Mouse (Mus musculus) urinary bladder, postnatal 4 days (tissue): ENCODE data around the gene Camta1.
A peak's percentile ranks its signal among the peaks of the same experiment; 100 is the strongest.

Source experiments
- DNase-seq, 2 experiments: peaks; one replicate each; pipeline ENCODE4 v3.0.0; 2021 to 2022; ENCODE audit warnings: low spot score in 2 of 2

Camta1 gene

GRCm38 (mm10) chr4:151114574-151114973 is 747.1 kb downstream of the Camta1 start:
- DNase-seq: no peak

DNA sequence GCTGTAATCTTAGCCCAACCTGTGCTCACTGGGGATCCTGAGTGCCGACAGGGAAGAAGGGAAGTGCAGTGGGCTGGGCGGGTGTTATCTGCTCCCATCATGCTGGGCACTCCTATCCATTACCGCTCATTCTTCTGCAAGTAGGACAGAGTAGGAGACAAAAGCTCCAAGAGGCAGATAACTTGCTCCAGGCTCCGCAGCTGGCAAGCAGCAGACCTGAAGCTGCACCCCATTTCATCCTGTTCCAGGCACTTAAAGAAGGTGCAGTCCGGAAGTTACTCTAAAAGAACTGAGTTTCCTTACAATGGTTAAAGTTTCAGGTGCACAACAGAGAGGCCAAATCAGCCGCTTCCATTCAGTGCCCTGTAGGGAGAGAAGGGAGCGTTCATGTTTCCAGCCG is 750.5 kb downstream of the Camta1 start:
- no peak for DNase-seq

- DNase-seq: no peak
These were observed 752.8 kb downstream of the Camta1 start for GRCm38 (mm10) chr4:151108834-151109241.

DNA sequence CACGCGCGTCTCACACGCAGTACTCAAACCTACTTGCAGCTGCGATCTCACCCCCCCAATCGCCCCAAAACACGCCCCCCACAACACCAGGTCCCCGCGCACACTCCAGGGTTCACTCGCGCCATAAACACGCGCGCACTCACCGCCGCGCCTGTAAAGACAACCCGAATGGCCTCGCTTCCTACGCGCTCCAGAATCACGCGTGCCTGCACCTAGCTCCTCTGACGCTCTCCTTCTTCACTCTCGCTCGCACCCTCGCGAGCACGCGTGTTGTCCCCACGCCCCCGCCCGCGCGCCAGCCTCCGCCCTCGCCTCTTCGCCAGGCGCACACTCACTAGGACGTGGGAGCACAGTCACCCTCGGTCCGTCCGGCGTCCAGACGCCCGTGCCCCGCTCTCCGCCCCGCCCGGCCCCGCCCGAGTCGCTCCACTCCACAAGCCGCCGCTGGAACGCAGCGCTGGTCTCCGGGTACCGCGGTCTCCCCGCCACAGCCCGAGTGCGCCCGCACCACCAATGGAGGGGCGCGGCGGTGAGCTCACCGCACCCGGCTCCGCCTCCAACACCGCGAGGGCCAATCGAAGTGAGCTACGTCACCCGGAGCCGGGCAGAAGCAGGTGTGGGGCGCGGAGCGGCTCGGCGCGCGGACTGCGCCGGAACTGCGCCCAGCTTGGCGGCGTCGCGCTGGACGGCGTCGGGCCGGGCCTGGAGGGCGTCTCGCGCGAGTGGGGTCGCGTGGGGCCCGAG is 753.5 kb downstream of the Camta1 start:
- peak; percentile 81 to 86 for DNase-seq

DNA sequence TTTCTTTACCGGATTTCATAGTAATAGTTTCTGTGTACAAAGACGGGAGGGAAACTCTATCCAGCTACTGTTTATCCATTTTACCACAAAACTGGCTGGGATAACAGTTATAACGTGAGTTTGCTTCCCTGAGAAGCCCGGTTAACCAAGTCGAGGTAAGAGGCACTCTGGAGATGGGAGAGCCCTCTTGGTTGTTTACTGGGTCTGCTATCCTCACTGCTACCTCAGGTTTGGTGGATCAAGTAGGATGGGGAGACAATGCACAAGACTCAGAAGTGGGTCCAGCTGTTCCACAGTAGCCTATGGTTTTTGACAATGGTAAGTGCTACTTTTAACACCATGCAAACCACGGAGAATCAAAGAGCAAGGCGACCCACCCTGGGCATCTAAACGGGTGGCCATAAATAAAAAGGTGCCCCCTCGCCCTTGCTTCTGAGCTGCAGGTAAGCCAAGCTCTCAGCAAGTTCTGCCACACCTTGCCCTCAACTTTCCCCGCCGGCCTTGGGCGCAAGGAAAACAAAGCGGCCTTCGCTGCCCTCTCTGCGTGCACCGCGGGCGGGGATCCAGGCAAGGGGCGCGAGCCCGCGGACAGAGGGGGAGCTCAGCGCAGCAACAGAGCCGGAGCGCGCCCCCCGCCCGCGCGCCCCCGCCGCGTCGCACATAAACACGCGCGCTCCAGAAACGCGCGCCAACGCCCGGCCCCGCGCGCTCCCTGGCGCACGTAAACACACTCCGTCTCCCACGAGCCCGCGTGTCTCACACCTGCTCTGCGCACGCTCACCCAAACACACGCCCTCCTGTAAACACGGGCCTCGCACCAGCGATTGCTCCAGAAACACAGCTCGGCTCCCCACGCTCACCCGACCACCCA is 754.3 kb downstream of the Camta1 start:
- DNase-seq: no peak

GRCm38 (mm10) chr4:151106468-151106867 is 755.2 kb downstream of the Camta1 start:
- DNase-seq: no peak

DNA sequence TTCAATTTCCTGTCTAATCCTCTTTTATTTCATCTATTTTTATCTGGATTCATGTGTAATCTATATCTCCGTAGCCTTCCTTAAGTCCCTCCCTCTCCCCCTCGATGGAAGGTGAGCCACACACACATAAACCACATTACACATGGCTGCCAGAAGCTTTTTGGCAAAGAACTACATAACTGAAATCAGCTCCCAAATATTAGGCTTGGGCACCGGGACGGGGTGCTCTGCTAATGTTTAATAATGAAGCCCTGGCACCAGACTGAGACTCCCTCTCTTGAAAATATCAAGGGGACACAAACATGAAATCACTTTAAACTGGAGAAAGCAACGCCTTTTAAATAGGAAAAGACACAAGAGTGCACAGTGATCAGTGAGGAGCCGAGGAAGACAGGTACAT is 755.8 kb downstream of the Camta1 start:
- DNase-seq: no peak

- DNase-seq: no peak
These were observed 757.5 kb downstream of the Camta1 start for GRCm38 (mm10) chr4:151104147-151104546.

- DNase-seq: no peak
These were observed 758.0 kb downstream of the Camta1 start for GRCm38 (mm10) chr4:151103646-151104045.

DNA sequence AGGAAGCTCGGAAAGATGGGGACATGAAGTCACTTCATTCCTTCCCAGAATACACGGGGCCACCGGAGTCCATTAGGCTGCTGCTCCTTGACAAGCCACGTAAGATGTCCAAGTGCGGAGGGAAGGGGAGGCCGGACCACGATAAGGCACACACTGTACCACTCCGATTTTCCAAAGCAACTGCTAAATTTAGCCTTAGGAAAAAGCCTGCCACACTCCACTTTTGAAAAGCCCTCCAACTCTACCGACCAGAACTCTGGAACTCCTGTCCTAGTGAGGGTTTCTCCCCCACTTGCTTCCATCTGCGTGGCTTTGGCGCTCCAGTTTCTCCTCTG is 764.6 kb downstream of the Camta1 start:
- no peak for DNase-seq

- DNase-seq: no peak
These were observed 765.2 kb downstream of the Camta1 start for GRCm38 (mm10) chr4:151096334-151097103.

DNA sequence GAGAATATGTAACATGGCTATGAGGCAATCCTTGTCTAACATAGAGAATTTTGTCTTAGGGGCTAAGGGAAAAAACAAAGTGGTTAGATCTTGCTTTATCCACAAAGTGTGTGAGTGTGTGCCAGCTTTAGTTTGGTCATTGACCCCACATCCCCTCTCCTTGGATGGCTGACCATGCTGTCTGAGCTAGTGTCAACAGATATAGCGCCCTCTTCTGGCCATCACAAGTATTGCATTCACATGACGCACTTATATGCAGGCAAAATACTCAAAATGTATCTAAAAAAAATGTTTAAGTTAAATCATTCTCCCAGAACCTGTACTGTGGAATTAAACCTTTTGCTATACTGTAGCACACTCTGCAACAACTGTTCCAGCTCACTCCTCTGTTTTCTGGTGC is 766.5 kb downstream of the Camta1 start:
- DNase-seq: no peak

DNA sequence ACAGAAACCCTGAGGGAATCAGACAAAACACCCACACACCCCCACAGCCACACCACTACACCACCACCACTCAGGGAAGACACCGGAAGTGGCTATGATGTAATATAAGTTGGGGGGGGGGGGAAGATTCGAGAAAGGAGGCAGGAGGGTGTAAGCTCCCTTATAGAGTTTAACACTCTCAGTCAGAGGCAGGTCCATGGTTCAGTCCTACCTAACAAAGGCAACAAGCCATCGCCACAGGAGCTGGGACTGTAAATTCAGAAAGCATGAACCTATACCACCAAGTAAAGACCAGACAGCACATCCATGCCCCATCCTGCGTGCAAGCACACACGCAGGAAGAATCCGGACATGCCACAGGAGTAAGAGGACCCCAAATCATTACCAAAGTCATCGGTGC is 772.4 kb downstream of the Camta1 start, which contains the start of gene Gm13090:
Gm13090 (plus strand) TSS at position 301 of the 400 bp plus-strand sequence.
- DNase-seq: no peak

GRCm38 (mm10) chr4:151088819-151089218 is 772.9 kb downstream of the Camta1 start:
- no peak for DNase-seq

DNA sequence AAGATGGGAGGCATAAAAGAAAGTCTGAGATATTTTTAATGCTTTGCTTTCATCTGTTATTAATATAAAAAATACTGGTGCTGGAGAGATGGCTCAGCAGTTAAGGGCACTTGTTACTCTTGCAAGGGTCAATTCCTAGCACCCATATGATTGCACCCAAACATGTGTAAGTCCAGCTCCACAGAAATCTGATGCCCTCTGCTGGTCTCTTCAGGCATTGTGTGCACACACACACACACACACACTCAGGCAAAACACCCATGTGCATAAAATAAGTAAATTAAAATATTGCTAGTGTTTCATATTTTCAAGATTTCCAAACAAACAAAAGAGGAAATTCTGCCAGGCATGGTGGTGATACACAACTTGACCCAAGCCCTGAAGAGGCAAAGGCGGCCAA is 774.3 kb downstream of the Camta1 start:
- no peak for DNase-seq

DNA sequence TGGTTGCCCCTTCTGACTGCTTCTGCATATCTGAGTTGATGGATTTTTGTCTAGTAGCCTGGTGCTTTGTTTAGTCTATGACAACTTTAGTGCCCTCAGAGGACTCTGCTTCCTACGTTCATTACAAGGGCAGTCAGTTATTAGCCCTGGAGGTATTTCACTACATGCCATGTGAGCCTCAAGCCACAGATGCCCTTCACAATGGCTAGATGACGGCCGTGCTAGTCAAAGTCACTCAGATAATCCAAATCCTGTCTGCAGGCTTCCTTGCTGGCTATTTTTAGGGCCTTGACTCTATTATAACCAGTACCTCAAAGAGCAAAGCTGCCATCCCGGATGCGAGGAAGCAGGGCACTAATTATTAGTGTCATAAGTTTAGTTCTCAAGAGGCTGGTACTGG is 778.6 kb downstream of the Camta1 start:
- no peak for DNase-seq

- DNase-seq: no peak
These were observed 779.7 kb downstream of the Camta1 start for GRCm38 (mm10) chr4:151081977-151082376.

- no peak for DNase-seq
These were observed 780.3 kb downstream of the Camta1 start for GRCm38 (mm10) chr4:151081355-151081754.

- DNase-seq: no peak
These were observed 786.9 kb downstream of the Camta1 start for GRCm38 (mm10) chr4:151074817-151075216.

DNA sequence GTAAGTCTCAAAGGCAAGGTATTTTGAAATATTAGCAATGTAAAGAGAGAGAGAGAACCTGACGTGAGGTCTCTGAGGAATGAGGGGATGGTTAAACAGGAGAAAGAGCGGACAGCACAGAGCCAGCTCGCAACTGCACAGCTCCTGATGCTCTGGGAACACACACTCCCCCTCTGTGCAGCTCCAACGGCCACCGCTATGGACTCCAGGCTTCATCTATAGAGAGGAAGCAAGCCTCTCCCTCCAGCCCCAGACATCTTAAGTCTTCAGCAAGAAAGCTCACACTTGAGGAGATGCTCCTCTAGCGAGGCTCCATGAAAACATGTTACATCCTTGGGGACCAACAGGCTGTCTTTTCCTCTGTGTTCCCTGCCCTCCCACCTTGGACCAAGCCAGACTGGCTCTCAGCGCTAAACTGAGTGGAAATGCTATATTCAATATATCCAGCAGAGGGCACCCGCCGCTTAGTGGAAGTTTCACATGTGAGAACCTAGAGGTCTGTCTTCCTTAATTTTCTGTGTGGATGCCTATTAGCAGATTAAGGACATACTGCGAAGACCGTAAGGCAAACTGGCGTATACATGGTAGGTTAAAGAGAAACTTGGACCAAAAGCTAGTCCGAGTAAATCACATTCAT is 788.5 kb downstream of the Camta1 start:
- DNase-seq: peak; percentile 49 to 79

GRCm38 (mm10) chr4:151070962-151071361 is 790.7 kb downstream of the Camta1 start:
- DNase-seq: no peak

GRCm38 (mm10) chr4:151068751-151069150 is 792.9 kb downstream of the Camta1 start:
- DNase-seq: no peak
